Mouse (Mus musculus) spleen, adult 2 months (tissue): ENCODE measurements around the gene Hcn2. TPM values are rescaled to one million over a fixed set of nuclear protein-coding genes. Genes with fewer than 3 reads are reported as not detected.

Experiments
- DNase-seq, 2 experiments: peaks; one replicate each; pipeline versions ENCODE4 v3.0.0 to v3.0.0-alpha.2; 2012 to 2021; ENCODE audit warnings: low spot score in 2 of 2, low read depth in 1 of 2
- H3K27ac ChIP-seq: fragments of 200-500 bp; 2 replicates; pipeline ENCODE4 v1.5.1; 2012; ENCODE audit warnings: low read length, inconsistent platforms; ENCODE audit not compliant: insufficient read depth
- H3K27me3 ChIP-seq: fragments of 200-500 bp; 2 replicates; pipeline ENCODE4 v1.6.1; 2012; ENCODE audit warnings: mild to moderate bottlenecking, moderate library complexity, low read length, inconsistent platforms; ENCODE audit not compliant: control insufficient read depth, insufficient read depth
- H3K36me3 ChIP-seq: fragments of 200-500 bp; 2 replicates; pipeline ENCODE4 v1.6.1; 2012; ENCODE audit warnings: mild to moderate bottlenecking, low read length, inconsistent platforms; ENCODE audit not compliant: control insufficient read depth, insufficient read depth
- H3K4me1 ChIP-seq: fragments of 200-500 bp; 2 replicates; pipeline ENCODE4 v1.6.1; 2011; ENCODE audit warnings: inconsistent platforms; ENCODE audit not compliant: control insufficient read depth, insufficient read depth, insufficient read length
- H3K4me3 ChIP-seq: fragments of 200-500 bp; 2 replicates; pipeline ENCODE4 v1.5.1; 2011; ENCODE audit warnings: mild to moderate bottlenecking, inconsistent platforms; ENCODE audit not compliant: insufficient read depth, insufficient read length; ENCODE audit errors: extremely low read depth
- CTCF ChIP-seq: fragments of 200-500 bp; IDR thresholded peaks from 2 replicates; pipeline ENCODE4 v1.5.1; 2011; ENCODE audit warnings: mild to moderate bottlenecking, inconsistent platforms; ENCODE audit not compliant: insufficient read depth, insufficient read length, insufficient replicate concordance; ENCODE audit errors: extremely low read depth
- POLR2A ChIP-seq: fragments of 200-500 bp; IDR thresholded peaks from 2 replicates; pipeline ENCODE4 v1.6.1; 2011; ENCODE audit warnings: low read depth, low read length, inconsistent platforms
- WGBS: fragments of 180-500 bp; shearing (Covaris S2); methylation state at CpG from one replicate; pipeline ENCODE4 v1.1.7; 2018; 5-methylcytosine and 5-hydroxymethylcytosine counted together
- polyA plus RNA-seq: library from polyadenylated mRNA; depleted of rRNA; stranded (reverse); fragments of >200 nt; gene quantifications from 2 replicates; pipeline ENCODE4 v1.2.3, GENCODE M21; 2012

Hcn2 gene
- polyA plus RNA-seq, 1 experiment: 0.77 TPM

GRCm38 (mm10) chr10:79765228-79765745 lies 48.9 kb downstream of the Hcn2 start:
- H3K36me3 ChIP-seq: peaks cover 18% of the 10 kb centered on the region
- H3K27me3 ChIP-seq: no peaks in the 10 kb centered on the region
- no peak overlapping the region for H3K27ac ChIP-seq
- TF ChIP-seq POLR2A: no peak
- no peak for TF ChIP-seq CTCF
- WGBS: 69% methylated on average over 2 of the region's 2 CpGs
- DNase-seq: no peak
- peaks cover 12% of the 10 kb centered on the region; the same call in 1 of the 2 replicates for H3K4me1 ChIP-seq
- no peak overlapping the region for H3K4me3 ChIP-seq

- WGBS: 9% methylated on average over 16 of the region's 16 CpGs
- DNase-seq: no peak
- H3K36me3 ChIP-seq: peaks cover 12% of the 10 kb centered on the region
- no peaks in the 10 kb centered on the region for H3K27me3 ChIP-seq
- H3K27ac ChIP-seq: peak overlapping the region; percentile 70
- peak overlapping the region; percentile 78 for H3K4me3 ChIP-seq
- peaks cover 12% of the 10 kb centered on the region; the same call in 1 of the 2 replicates for H3K4me1 ChIP-seq
- no peak for TF ChIP-seq CTCF
- no peak for TF ChIP-seq POLR2A
These were observed 49.6 kb downstream of the Hcn2 start for GRCm38 (mm10) chr10:79766001-79766507.

- Histone ChIP-seq H3K36me3 (peaks cover 7% of the 10 kb centered on the region), H3K27me3 (no peaks in the 10 kb centered on the region), H3K4me3 (peak within 1 kb of the TSS; percentile 78), H3K27ac (peak within 1 kb of the TSS; percentile 75), H3K4me1 (peaks cover 12% of the 10 kb centered on the region; the same call in 1 of the 2 replicates)
- peak; percentile 99 to 100 for DNase-seq
- under 1% methylated on average over 91 of the region's 101 CpGs for WGBS
- TF ChIP-seq POLR2A: no peak; the same call in none of the 2 replicates
- TF ChIP-seq CTCF: no peak
These were observed 50.3 kb downstream of the Hcn2 start, which contains the start of gene Rnf126 for GRCm38 (mm10) chr10:79766508-79767325. Gene Rnf126, minus strand, starts transcription at chr10:79766952.

- DNase-seq: peak in 1 of 2 experiments; percentile 62
- H3K27me3 ChIP-seq: no peaks in the 10 kb centered on the region
- no peaks in the 10 kb centered on the region; the same call in 1 of the 2 replicates for H3K36me3 ChIP-seq
- H3K27ac ChIP-seq: peak overlapping the region; percentile 75
- TF ChIP-seq POLR2A: no peak
- H3K4me3 ChIP-seq: peak overlapping the region; percentile 78
- WGBS: 14% methylated on average over 39 of the region's 40 CpGs
- peaks cover 12% of the 10 kb centered on the region; the same call in 1 of the 2 replicates for H3K4me1 ChIP-seq
These were observed 51.2 kb downstream of the Hcn2 start for GRCm38 (mm10) chr10:79767372-79768244.

GRCm38 (mm10) chr10:79768400-79768799 lies 52.0 kb downstream of the Hcn2 start:
- Histone ChIP-seq H3K27me3 (no peaks in the 10 kb centered on the region), H3K4me1 (peaks cover 12% of the 10 kb centered on the region; the same call in 1 of the 2 replicates), H3K4me3 (no peak overlapping the region), H3K36me3 (no peaks in the 10 kb centered on the region), H3K27ac (no peak overlapping the region)
- WGBS: 10% methylated on average over 5 of the region's 5 CpGs
- peak; percentile 32 to 69 for DNase-seq
- TF ChIP-seq CTCF (peak; percentile 86; the same call in 1 of the 2 replicates), POLR2A (no peak)

GRCm38 (mm10) chr10:79769329-79769728 lies 52.9 kb downstream of the Hcn2 start:
- WGBS: 96% methylated on average over 4 of the region's 4 CpGs
- Histone ChIP-seq H3K4me1 (peaks cover 12% of the 10 kb centered on the region; the same call in 1 of the 2 replicates), H3K4me3 (no peak overlapping the region), H3K27ac (no peak overlapping the region), H3K36me3 (no peaks in the 10 kb centered on the region), H3K27me3 (no peaks in the 10 kb centered on the region)
- TF ChIP-seq POLR2A: no peak
- no peak for TF ChIP-seq CTCF
- no peak for DNase-seq
